Mouse (Mus musculus): Measurements from ENCODE around the gene Palmd.

Gene Palmd

GRCm38 (mm10) chr3:116892872-116893271 is 75.9 kb downstream of the Palmd start:
- no peak for DNase-seq (ENCODE audit: low read depth, low spot score)

GRCm38 (mm10) chr3:116892206-116892563 is 76.6 kb downstream of the Palmd start:
- DNase-seq (ENCODE audit: low read depth, low spot score), result no peak

- DNase-seq (ENCODE audit: low read depth, low spot score), result no peak
Observed at GRCm38 (mm10) chr3:116891436-116892205, 77.2 kb downstream of the Palmd start.

- DNase-seq (ENCODE audit: low read depth, low spot score), result no peak
Observed at GRCm38 (mm10) chr3:116890576-116890975, 78.2 kb downstream of the Palmd start.

GRCm38 (mm10) chr3:116889358-116889757 is 79.4 kb downstream of the Palmd start:
- no peak for DNase-seq (ENCODE audit: low read depth, low spot score)

- no peak for DNase-seq (ENCODE audit: low read depth, low spot score)
Observed at GRCm38 (mm10) chr3:116884941-116885340, 83.8 kb downstream of the Palmd start.

GRCm38 (mm10) chr3:116882221-116882960 is 86.4 kb downstream of the Palmd start:
- no peak for DNase-seq (ENCODE audit: low read depth, low spot score)

GRCm38 (mm10) chr3:116870372-116870771 is 98.4 kb downstream of the Palmd start:
- DNase-seq (ENCODE audit: low read depth, low spot score), result no peak
